Mouse (Mus musculus) brain, embryonic 18.5 days (tissue): ENCODE data around the gene Il17re.

Experiments
- DNase-seq: peaks from one replicate; pipeline ENCODE4 v3.0.0-alpha.2; 2012; ENCODE audit warnings: low read depth, low spot score

Gene Il17re

GRCm38 (mm10) chr6:113457952-113458534 is at the start of gene Il17re:
Il17re (plus strand) TSS chr6:113458484.
- no peak for DNase-seq

- no peak for DNase-seq
Measured at GRCm38 (mm10) chr6:113410001-113410400, 48.3 kb upstream of the Il17re start.

- DNase-seq = no peak
Measured at GRCm38 (mm10) chr6:113416416-113416815, 41.9 kb upstream of the Il17re start.

GRCm38 (mm10) chr6:113418441-113419198 is 39.7 kb upstream of the Il17re start:
- no peak for DNase-seq

GRCm38 (mm10) chr6:113419199-113419587 is 39.1 kb upstream of the Il17re start, which contains the start of gene Rpusd3:
Rpusd3 (minus strand) TSS chr6:113419340.
- DNase-seq = peak; percentile 93

GRCm38 (mm10) chr6:113423000-113423399 is 35.3 kb upstream of the Il17re start:
- no peak for DNase-seq

GRCm38 (mm10) chr6:113424187-113424586 is 34.1 kb upstream of the Il17re start:
- DNase-seq = no peak

- no peak for DNase-seq
Measured at GRCm38 (mm10) chr6:113426696-113427095, 31.6 kb upstream of the Il17re start.

- DNase-seq = no peak
Measured at GRCm38 (mm10) chr6:113427397-113427796, 30.9 kb upstream of the Il17re start.

- DNase-seq = no peak
Measured at GRCm38 (mm10) chr6:113428006-113428405, 30.3 kb upstream of the Il17re start.

GRCm38 (mm10) chr6:113429965-113430364 is 28.3 kb upstream of the Il17re start:
- DNase-seq = no peak

- no peak for DNase-seq
Measured at GRCm38 (mm10) chr6:113430846-113431245, 27.4 kb upstream of the Il17re start.

- no peak for DNase-seq
Measured at GRCm38 (mm10) chr6:113431801-113432200, 26.5 kb upstream of the Il17re start.

- no peak for DNase-seq
Measured at GRCm38 (mm10) chr6:113433661-113434060, 24.6 kb upstream of the Il17re start.

- DNase-seq = no peak
Measured at GRCm38 (mm10) chr6:113434691-113435090, 23.6 kb upstream of the Il17re start.

- no peak for DNase-seq
Measured at GRCm38 (mm10) chr6:113435664-113436205, 22.5 kb upstream of the Il17re start, which contains the start of gene Cidec. Cidec (minus strand) TSS chr6:113435760.

GRCm38 (mm10) chr6:113437135-113437534 is 21.1 kb upstream of the Il17re start:
- DNase-seq = no peak

GRCm38 (mm10) chr6:113438721-113439430 is 19.4 kb upstream of the Il17re start:
- DNase-seq = no peak

- no peak for DNase-seq
Measured at GRCm38 (mm10) chr6:113440686-113441085, 17.6 kb upstream of the Il17re start.

- DNase-seq = no peak
Measured at GRCm38 (mm10) chr6:113441147-113441680, 17.1 kb upstream of the Il17re start.

GRCm38 (mm10) chr6:113442087-113442441 is 16.2 kb upstream of the Il17re start:
- no peak for DNase-seq
